Mouse (Mus musculus) embryonic facial prominence, embryonic 15.5 days (tissue): ENCODE data around the gene Zfp37. TPM values are rescaled to one million over a fixed set of nuclear protein-coding genes. Genes with fewer than 3 reads are reported as not detected.

Experiments
- ATAC-seq: fragments of 200-750 bp; cut with Nextera tagmentation; 2 replicates; pipeline ENCODE4 v1.8.0; 2017; ENCODE audit warnings: low read depth, moderate TSS enrichment; ENCODE audit not compliant: insufficient number of reproducible peaks, low FRiP score, low TSS enrichment
- H3K27ac ChIP-seq: fragments of 300-500 bp; sonication (generic); replicated peaks from 2 replicates; pipeline ENCODE4 v1.5.1; 2015; ENCODE audit warnings: mild to moderate bottlenecking, inconsistent platforms
- H3K27me3 ChIP-seq: fragments of 300-500 bp; sonication (generic); 2 replicates; pipeline ENCODE4 v1.6.1; 2015; ENCODE audit warnings: inconsistent platforms
- H3K36me3 ChIP-seq: fragments of 300-500 bp; sonication (generic); 2 replicates; pipeline ENCODE4 v1.6.1; 2015; ENCODE audit warnings: mild to moderate bottlenecking, inconsistent platforms
- H3K4me1 ChIP-seq: fragments of 300-500 bp; sonication (generic); 2 replicates; pipeline ENCODE4 v1.6.1; 2015; ENCODE audit warnings: inconsistent platforms
- H3K4me2 ChIP-seq: fragments of 300-500 bp; sonication (generic); replicated peaks from 2 replicates; pipeline ENCODE4 v1.6.1; 2015; ENCODE audit warnings: mild to moderate bottlenecking, inconsistent platforms
- H3K4me3 ChIP-seq: fragments of 300-500 bp; sonication (generic); replicated peaks from 2 replicates; pipeline ENCODE4 v1.5.1; 2015; ENCODE audit warnings: mild to moderate bottlenecking, inconsistent platforms
- H3K9ac ChIP-seq: fragments of 300-500 bp; sonication (generic); 2 replicates; pipeline ENCODE4 v1.6.1; 2015; ENCODE audit warnings: inconsistent platforms
- H3K9me3 ChIP-seq: fragments of 300-500 bp; sonication (generic); replicated peaks from 2 replicates; pipeline ENCODE4 v1.6.1; 2016; ENCODE audit warnings: inconsistent platforms
- WGBS: fragments of 180-500 bp; shearing (Covaris S2); methylation state at CpG from one replicate; pipeline ENCODE4 v1.1.7; 2015; 5-methylcytosine and 5-hydroxymethylcytosine counted together
- polyA plus RNA-seq: library from polyadenylated mRNA; unstranded; fragments of >200 nt; fragmentation: Nextera tagmentation; extraction: Ambion mirVana; gene quantifications from 2 replicates; pipeline ENCODE4 v1.2.1, GENCODE M21; 2015

Zfp37 gene
- polyA plus RNA-seq, 1 experiment from 2014 or later = 10.8 TPM

DNA sequence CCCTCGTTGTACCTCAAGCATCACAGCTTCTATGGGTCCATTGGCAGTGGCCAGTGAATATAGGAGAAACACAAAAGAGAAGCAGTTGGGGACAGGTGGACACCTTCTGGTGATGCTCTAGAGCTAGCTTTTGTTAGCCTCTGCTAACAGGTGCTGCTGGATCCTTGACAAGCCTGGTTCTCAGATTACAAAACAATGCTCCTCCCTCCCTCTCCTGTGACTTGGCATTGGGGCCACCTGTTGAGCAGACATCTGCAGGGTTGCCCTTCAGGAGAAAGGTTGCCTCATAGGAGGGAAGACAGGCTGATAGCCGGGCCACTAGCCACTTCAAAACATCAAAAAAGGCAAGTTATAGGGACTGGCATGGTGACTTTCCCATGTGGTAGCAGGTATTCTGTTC, 31.4 kb upstream of the Zfp37 start, which contains the start of gene Slc31a2:
Gene Slc31a2 (plus strand): TSS at position 287 of the 400 bp plus-strand sequence.
- Histone ChIP-seq H3K4me1 (no peaks in the 10 kb centered on the region), H3K9ac (no peak within 1 kb of the TSS), H3K27ac (no peak within 1 kb of the TSS), H3K4me3 (no peak within 1 kb of the TSS), H3K27me3 (no peaks in the 10 kb centered on the region), H3K9me3 (no peaks in the 10 kb centered on the region), H3K4me2 (no peak within 1 kb of the TSS), H3K36me3 (no peaks in the 10 kb centered on the region)
- WGBS = 42% methylated on average over 2 of the region's 2 CpGs
- ATAC-seq = no peak

DNA sequence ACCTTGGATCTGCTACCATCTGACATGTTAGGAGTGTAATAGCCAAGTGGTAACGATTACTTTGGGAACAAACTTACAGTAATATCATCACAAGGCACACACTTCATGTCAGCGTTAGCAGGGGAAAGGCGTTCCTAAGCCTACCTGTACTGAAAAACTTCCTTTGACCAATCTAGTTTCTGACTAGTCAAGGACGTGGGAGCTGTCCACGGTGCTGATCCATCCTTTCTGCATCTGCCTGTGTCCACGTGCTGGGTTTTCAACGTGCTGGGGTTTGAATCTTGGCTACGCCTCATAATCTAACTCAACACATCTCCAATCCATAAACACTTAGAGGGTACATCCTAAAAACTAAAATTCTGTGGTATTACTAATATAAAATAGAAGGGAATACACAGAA, 26.1 kb upstream of the Zfp37 start:
- no peak for ATAC-seq
- Histone ChIP-seq H3K4me1 (no peaks in the 10 kb centered on the region), H3K9ac (no peak overlapping the region), H3K27ac (no peak overlapping the region), H3K36me3 (no peaks in the 10 kb centered on the region), H3K4me3 (no peak overlapping the region), H3K27me3 (no peaks in the 10 kb centered on the region), H3K4me2 (no peak overlapping the region), H3K9me3 (no peaks in the 10 kb centered on the region)
- WGBS = 23% methylated on average over 8 of the region's 8 CpGs

DNA sequence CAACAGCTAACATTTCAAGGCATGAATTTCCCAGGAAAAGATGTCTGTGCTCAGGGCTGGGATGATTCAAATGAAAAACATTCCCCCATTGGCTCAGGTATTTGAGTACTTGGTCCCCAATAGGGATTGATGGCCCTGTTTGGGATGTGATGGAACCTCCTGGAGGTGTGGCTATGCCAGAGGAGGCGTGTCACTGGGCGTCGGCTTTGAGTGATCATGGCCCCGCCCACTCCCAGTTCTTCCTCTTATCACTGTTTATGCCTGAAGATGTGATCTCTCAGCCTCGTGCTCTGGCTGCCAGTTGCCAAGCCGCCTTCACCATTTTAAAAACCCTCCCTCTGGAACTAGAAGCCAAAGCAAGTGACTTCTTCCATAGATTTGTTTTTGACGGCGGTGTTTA, 23.7 kb upstream of the Zfp37 start:
- H3K9me3 ChIP-seq = no peaks in the 10 kb centered on the region
- no peaks in the 10 kb centered on the region for H3K36me3 ChIP-seq
- H3K9ac ChIP-seq = no peak overlapping the region
- no peak overlapping the region for H3K27ac ChIP-seq
- WGBS = 69% methylated on average over 8 of the region's 8 CpGs
- no peaks in the 10 kb centered on the region for H3K27me3 ChIP-seq
- ATAC-seq = no peak
- no peaks in the 10 kb centered on the region for H3K4me1 ChIP-seq
- no peak overlapping the region for H3K4me2 ChIP-seq
- no peak overlapping the region for H3K4me3 ChIP-seq

DNA sequence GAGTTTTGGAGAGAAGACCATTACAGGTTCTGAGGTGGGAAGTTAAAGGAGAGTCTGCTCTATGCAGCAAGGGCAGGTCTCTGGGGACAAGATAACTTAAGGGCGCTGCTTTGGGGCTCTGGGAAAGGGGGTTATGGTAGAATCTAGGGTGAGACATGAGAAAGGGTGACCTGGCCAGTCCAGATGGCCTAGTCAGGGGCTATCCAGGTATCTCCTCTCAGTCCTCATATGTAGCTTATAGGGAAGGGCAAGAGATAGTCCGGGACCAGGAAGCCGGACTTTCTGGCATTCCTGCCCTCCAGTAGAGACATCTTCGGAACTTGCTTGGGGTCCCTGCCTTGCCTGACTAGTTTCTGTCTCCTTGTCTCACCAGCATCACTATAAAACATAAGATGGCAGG, 20.9 kb upstream of the Zfp37 start:
- no peaks in the 10 kb centered on the region for H3K4me1 ChIP-seq
- no peak for ATAC-seq
- H3K36me3 ChIP-seq = no peaks in the 10 kb centered on the region
- no peaks in the 10 kb centered on the region for H3K9me3 ChIP-seq
- no peak overlapping the region for H3K4me2 ChIP-seq
- H3K9ac ChIP-seq = no peak overlapping the region
- H3K27ac ChIP-seq = no peak overlapping the region
- WGBS = 80% methylated on average over 4 of the region's 4 CpGs
- no peak overlapping the region for H3K4me3 ChIP-seq
- H3K27me3 ChIP-seq = no peaks in the 10 kb centered on the region

DNA sequence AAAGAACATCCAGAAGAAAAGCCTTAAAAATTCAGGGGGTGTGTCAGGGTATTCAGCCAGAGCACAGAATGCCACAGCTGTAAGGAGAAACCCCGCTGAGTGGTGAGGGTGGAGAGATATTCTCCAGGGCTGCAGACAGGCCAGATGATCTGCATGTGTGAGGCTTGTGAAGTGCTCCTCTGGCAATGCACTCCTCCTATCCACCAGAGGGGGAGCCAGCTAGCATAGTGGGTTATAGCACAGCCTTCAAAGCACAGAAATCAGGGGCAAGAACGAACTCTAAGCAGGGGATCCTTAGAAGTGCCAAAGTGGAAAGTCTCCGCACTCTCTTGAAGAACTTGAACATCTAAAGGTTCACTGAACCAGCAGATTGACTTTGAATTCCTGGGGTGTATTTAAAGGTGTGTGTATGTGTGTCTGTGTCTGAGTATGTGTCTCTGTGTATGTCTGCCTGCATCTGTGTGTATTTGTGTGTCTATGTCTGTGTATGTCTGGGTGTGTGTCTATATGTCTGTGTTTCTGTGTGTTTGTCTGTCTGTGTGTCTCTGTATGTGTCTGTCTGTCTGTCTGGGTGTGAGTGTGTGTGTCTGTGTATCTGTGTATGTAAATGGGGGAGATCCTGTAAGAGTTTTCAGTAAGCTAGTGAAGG, 20.2 kb upstream of the Zfp37 start:
- H3K9ac ChIP-seq = no peak overlapping the region
- no peak overlapping the region for H3K27ac ChIP-seq
- H3K4me3 ChIP-seq = no peak overlapping the region
- H3K36me3 ChIP-seq = no peaks in the 10 kb centered on the region
- no peaks in the 10 kb centered on the region for H3K4me1 ChIP-seq
- H3K27me3 ChIP-seq = no peaks in the 10 kb centered on the region
- WGBS = 41% methylated on average over 3 of the region's 3 CpGs
- no peak overlapping the region for H3K4me2 ChIP-seq
- no peak for ATAC-seq
- no peaks in the 10 kb centered on the region for H3K9me3 ChIP-seq

DNA sequence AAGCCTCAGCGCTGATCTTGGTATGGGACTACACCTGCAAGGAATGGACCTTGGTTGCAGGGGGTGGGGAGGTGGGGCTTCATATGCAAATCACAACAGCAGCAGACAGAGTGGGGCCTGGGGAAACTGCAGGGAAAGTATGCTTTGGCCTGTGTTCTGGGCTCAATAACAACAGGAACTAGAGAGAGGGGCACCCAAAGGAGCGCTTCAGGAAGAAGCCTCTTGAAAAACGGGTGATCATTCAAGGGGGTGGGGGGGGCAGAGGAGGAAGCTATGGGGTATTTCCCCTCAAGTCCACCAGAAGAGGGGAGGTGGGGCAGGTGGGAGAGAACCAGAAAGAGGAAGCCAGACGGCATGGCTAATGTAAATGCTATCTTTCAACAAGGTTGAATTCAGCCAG, 17.5 kb upstream of the Zfp37 start:
- Histone ChIP-seq H3K9me3 (no peaks in the 10 kb centered on the region), H3K36me3 (no peaks in the 10 kb centered on the region), H3K4me2 (no peak overlapping the region), H3K4me3 (no peak overlapping the region), H3K27ac (no peak overlapping the region), H3K27me3 (no peaks in the 10 kb centered on the region), H3K9ac (no peak overlapping the region), H3K4me1 (no peaks in the 10 kb centered on the region)
- ATAC-seq = no peak
- WGBS = 42% methylated on average over 4 of the region's 4 CpGs

DNA sequence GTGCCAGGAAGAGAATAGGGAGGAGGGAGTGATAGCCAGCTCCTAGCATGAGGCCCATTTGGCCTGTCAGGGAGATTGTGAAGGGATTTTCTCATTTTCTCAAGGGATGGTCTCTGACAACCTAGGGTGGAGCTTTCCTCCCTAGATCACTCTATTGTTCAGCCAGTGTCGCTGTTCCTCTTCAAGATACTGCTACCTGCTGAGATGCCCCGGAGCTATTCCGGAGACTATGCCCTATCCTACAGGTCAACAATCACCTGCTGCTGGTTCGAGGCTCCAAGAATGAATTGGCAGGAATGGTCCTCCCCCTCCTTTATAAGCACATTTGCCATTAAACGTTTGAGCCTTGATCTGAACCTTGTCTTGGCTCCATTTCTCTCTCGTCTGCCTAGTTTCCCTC, 9.7 kb upstream of the Zfp37 start:
- no peak overlapping the region for H3K27ac ChIP-seq
- H3K4me1 ChIP-seq = no peaks in the 10 kb centered on the region
- no peaks in the 10 kb centered on the region for H3K9me3 ChIP-seq
- no peak for ATAC-seq
- H3K4me3 ChIP-seq = no peak overlapping the region
- no peak overlapping the region for H3K9ac ChIP-seq
- WGBS = 57% methylated on average over 6 of the region's 6 CpGs
- H3K27me3 ChIP-seq = no peaks in the 10 kb centered on the region
- no peaks in the 10 kb centered on the region for H3K36me3 ChIP-seq
- H3K4me2 ChIP-seq = no peak overlapping the region

DNA sequence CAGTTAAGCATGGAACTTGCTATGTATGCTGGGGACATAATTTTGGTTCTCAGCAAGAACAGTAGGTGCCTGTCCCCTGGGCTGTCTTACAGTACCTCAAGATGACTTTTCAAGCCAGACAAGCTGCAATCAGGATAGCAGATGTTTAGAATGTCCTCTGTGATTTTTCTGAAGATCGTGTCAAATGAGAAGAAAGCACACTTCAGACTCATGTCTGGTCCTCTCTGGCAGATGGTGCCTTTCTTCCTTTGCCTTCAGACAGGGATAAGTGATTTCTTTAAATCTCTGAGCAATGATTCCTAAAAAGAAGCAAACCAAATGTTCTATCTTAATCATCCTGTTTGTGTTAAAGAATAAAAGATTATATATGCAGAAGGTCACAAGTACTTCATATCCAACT, 694 bp downstream of the Zfp37 start:
- H3K4me3 ChIP-seq = no peak overlapping the region
- H3K36me3 ChIP-seq = no peaks in the 10 kb centered on the region
- H3K4me2 ChIP-seq = no peak overlapping the region
- no peak for ATAC-seq
- no peaks in the 10 kb centered on the region for H3K4me1 ChIP-seq
- no peak overlapping the region for H3K9ac ChIP-seq
- no peak overlapping the region for H3K27ac ChIP-seq
- 73% methylated on average over 1 of the region's 1 CpGs for WGBS
- H3K9me3 ChIP-seq = no peaks in the 10 kb centered on the region
- H3K27me3 ChIP-seq = no peaks in the 10 kb centered on the region

DNA sequence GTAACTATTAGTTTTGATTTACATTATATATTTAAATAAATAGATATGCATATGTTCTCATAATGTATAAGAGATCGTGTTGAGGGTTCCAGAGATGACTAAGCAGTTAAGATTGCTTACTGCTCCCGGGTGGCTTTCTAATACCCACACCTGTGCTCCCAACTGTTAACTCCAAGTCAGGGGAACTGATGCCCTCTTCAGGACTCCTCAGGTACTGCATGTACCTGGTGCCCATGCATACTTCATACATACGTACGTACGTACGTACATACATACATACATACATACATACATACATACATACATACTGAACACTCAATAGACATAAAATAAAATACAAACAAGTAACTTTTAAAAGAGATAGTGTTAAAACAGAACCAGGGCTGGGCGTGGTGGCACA, 1.4 kb downstream of the Zfp37 start:
- H3K27ac ChIP-seq = no peak overlapping the region
- no peaks in the 10 kb centered on the region for H3K9me3 ChIP-seq
- ATAC-seq = no peak
- H3K4me1 ChIP-seq = no peaks in the 10 kb centered on the region
- H3K4me2 ChIP-seq = no peak overlapping the region
- no peaks in the 10 kb centered on the region for H3K36me3 ChIP-seq
- H3K9ac ChIP-seq = no peak overlapping the region
- H3K27me3 ChIP-seq = no peaks in the 10 kb centered on the region
- 85% methylated on average over 7 of the region's 7 CpGs for WGBS
- no peak overlapping the region for H3K4me3 ChIP-seq

DNA sequence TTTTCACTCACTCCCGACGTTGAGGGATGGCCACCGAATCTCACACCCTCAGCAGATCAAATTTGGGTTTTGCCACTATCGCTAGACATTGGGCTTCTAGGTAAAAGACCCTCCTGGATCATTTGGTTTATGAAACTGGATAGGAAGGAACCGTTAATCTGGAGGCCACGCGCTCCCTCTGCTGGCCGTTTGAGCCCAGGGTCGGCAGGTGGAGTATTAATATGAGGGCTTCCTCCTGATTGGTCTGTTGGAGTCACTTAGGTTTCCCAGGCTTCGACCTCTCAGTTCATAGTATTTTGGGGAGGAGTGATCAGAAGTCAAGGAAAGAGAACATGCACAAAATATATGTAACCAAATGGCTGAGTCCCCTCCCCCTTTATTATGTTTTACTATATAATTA, 2.5 kb downstream of the Zfp37 start:
- H3K27me3 ChIP-seq = no peaks in the 10 kb centered on the region
- ATAC-seq = no peak
- H3K36me3 ChIP-seq = no peaks in the 10 kb centered on the region
- H3K9ac ChIP-seq = no peak overlapping the region
- no peak overlapping the region for H3K27ac ChIP-seq
- H3K4me3 ChIP-seq = no peak overlapping the region
- H3K4me2 ChIP-seq = no peak overlapping the region
- no peaks in the 10 kb centered on the region for H3K4me1 ChIP-seq
- 44% methylated on average over 10 of the region's 10 CpGs for WGBS
- no peaks in the 10 kb centered on the region for H3K9me3 ChIP-seq

DNA sequence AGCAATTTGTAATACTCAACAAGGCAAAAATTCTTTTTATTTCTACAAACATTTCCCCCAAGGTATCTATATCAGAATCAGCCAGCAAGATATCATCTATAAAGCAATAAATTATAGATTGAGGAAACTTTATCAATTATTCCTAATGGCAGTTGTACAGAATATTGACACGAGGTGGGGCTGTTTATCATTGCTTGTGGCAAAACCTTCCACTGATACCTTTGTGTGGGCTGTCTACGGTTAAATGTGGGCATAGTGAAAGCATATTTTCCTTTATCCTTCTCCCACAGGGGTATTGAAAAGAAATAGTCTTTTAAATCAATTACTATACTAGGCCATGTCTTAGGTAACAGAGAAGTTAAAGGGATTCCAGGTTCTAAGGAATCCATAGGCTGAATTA, 17.4 kb downstream of the Zfp37 start:
- Histone ChIP-seq H3K36me3 (no peaks in the 10 kb centered on the region), H3K27me3 (no peaks in the 10 kb centered on the region), H3K4me3 (no peak overlapping the region), H3K9me3 (no peaks in the 10 kb centered on the region), H3K4me2 (no peak overlapping the region), H3K9ac (no peak overlapping the region), H3K4me1 (peaks cover 4% of the 10 kb centered on the region; the same call in 1 of the 2 replicates), H3K27ac (no peak overlapping the region)
- no peak for ATAC-seq
- WGBS = 77% methylated on average over 2 of the region's 2 CpGs

DNA sequence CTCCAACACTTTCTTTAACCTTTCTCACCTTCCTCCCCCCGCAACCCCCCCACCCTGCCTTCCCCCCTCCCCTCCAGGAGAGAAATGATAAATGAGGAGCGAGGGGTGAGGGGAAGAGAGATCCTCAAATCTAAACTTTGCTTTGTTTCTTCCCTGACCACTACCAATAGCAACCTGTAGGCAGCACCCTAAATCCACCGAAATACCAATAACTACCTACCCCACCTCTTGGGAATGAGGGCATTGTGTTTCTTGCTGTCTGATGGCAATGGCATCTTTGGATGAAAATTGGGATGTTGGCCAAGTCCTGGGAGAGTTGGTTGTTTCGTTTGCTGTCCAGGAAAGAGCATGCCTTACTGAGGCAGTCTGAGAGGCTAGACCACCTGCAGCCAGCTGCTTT, 20.8 kb downstream of the Zfp37 start:
- H3K4me3 ChIP-seq = no peak overlapping the region
- no peak for ATAC-seq
- peaks cover 9% of the 10 kb centered on the region; the same call in 1 of the 2 replicates for H3K4me1 ChIP-seq
- 31% methylated on average over 4 of the region's 4 CpGs for WGBS
- H3K27ac ChIP-seq = no peak overlapping the region
- H3K36me3 ChIP-seq = no peaks in the 10 kb centered on the region; the same call in 1 of the 2 replicates
- no peaks in the 10 kb centered on the region for H3K27me3 ChIP-seq
- H3K9me3 ChIP-seq = no peaks in the 10 kb centered on the region
- no peak overlapping the region for H3K9ac ChIP-seq
- H3K4me2 ChIP-seq = no peak overlapping the region
